Mouse (Mus musculus) G1E (cell line): ENCODE results near the gene Cnn3. TPM values are rescaled to one million over a fixed set of nuclear protein-coding genes. Genes with fewer than 3 reads are reported as not detected.

Experiments
- ATAC-seq: 2 replicates; pipeline ENCODE4 v1.8.0; 2016; ENCODE audit warnings: mild to moderate bottlenecking; ENCODE audit not compliant: insufficient number of reproducible peaks, poor library complexity, low FRiP score, severe bottlenecking; ENCODE audit errors: extremely low read depth
- DNase-seq: peaks from one replicate; pipeline ENCODE4 v3.0.0; 2012; ENCODE audit warnings: low spot score
- H3K27me3 ChIP-seq: 2 replicates; pipeline ENCODE4 v1.6.1; 2012; ENCODE audit warnings: mild to moderate bottlenecking, low read length, inconsistent platforms; ENCODE audit not compliant: insufficient read depth
- H3K36me3 ChIP-seq: replicated peaks from 2 replicates; pipeline ENCODE3; 2012; ENCODE audit warnings: mild to moderate bottlenecking, inconsistent platforms
- H3K4me1 ChIP-seq: 2 replicates; pipeline ENCODE4 v1.6.1; 2012; ENCODE audit warnings: low read depth, low read length, inconsistent platforms, mixed read lengths; ENCODE audit not compliant: insufficient read depth
- H3K4me3 ChIP-seq: 2 replicates; pipeline ENCODE4 v1.5.1; 2012; ENCODE audit warnings: low read depth, mild to moderate bottlenecking, inconsistent platforms, low read length, moderate library complexity, mixed read lengths
- H3K9me3 ChIP-seq: replicated peaks from 2 replicates; pipeline ENCODE4 v1.6.1; 2012; ENCODE audit warnings: inconsistent platforms
- CTCF ChIP-seq: IDR thresholded peaks from 2 replicates; pipeline ENCODE4 v1.5.1; 2012; ENCODE audit warnings: low read depth, low read length, inconsistent platforms, mixed read lengths
- GATA1 ChIP-seq: IDR thresholded peaks from 2 replicates; pipeline ENCODE4 v1.6.1; 2012; ENCODE audit warnings: borderline replicate concordance, low read length, inconsistent platforms, mixed read lengths
- GATA2 ChIP-seq: IDR thresholded peaks from 2 replicates; pipeline ENCODE4 v1.6.1; 2012; ENCODE audit warnings: low read depth, low read length, inconsistent platforms, borderline replicate concordance
- POLR2AphosphoS5 ChIP-seq: IDR thresholded peaks from 2 replicates; pipeline ENCODE4 v1.6.1; 2012; ENCODE audit warnings: low read depth, low read length, inconsistent platforms; ENCODE audit not compliant: insufficient replicate concordance
- TAL1 ChIP-seq: conservative IDR thresholded peaks from 2 replicates; pipeline ENCODE4 v1.6.1; 2012; ENCODE audit warnings: low read depth, low read length, inconsistent platforms, mixed read lengths
- polyA plus RNA-seq: library from polyadenylated mRNA; stranded (reverse); fragments of >175 nt; gene quantifications from 2 replicates; pipeline ENCODE4 v1.2.3, GENCODE M21; 2012
- total RNA-seq, 2 experiments: library from RNA; stranded (forward) in 1 of 2; stranded (reverse) in 1 of 2; fragments of 200-1000 nt in 1 of 2; fragments of >200 nt in 1 of 2; fragmentation: Nextera tagmentation in 1 of 2; gene quantifications; 2 replicates each; pipeline ENCODE4 v1.2.3; 2014 to 2017

Cnn3 gene
- total and polyA plus RNA-seq, 3 experiments: 0.33 TPM; not detected in 2

- Histone ChIP-seq H3K9me3 (no peaks in the 10 kb centered on the region), H3K4me1 (no peaks in the 10 kb centered on the region), H3K27me3 (peaks cover 3% of the 10 kb centered on the region; the same call in 1 of the 2 replicates), H3K4me3 (no peak overlapping the region), H3K36me3 (no peaks in the 10 kb centered on the region)
- DNase-seq (no peak), ATAC-seq (no peak)
- TF ChIP-seq TAL1 (no peak), POLR2AphosphoS5 (no peak), GATA2 (no peak), CTCF (no peak), GATA1 (no peak)
These were observed 8.7 kb upstream of the Cnn3 start for GRCm38 (mm10) chr3:121417379-121418250.

GRCm38 (mm10) chr3:121418251-121418601, 8.1 kb upstream of the Cnn3 start:
- TF ChIP-seq GATA1: no peak
- TF ChIP-seq POLR2AphosphoS5: no peak
- no peak for TF ChIP-seq TAL1
- TF ChIP-seq CTCF: no peak
- TF ChIP-seq GATA2: no peak
- no peak for ATAC-seq
- no peaks in the 10 kb centered on the region for H3K36me3 ChIP-seq

GRCm38 (mm10) chr3:121418850-121419435, 7.4 kb upstream of the Cnn3 start:
- DNase-seq: no peak

More at GRCm38 (mm10) chr3:121418251-121418601, 8.1 kb upstream of the Cnn3 start:
- H3K27me3 ChIP-seq: peaks cover 3% of the 10 kb centered on the region; the same call in 1 of the 2 replicates
- H3K4me1 ChIP-seq: no peaks in the 10 kb centered on the region
- H3K9me3 ChIP-seq: no peaks in the 10 kb centered on the region
- H3K4me3 ChIP-seq: no peak overlapping the region
- DNase-seq: no peak

GRCm38 (mm10) chr3:121422405-121422804, 3.9 kb upstream of the Cnn3 start:
- H3K9me3 ChIP-seq: peaks cover 16% of the 10 kb centered on the region

More at GRCm38 (mm10) chr3:121418850-121419435, 7.4 kb upstream of the Cnn3 start:
- H3K4me1 ChIP-seq: no peaks in the 10 kb centered on the region
- H3K4me3 ChIP-seq: no peak overlapping the region
- no peak for ATAC-seq
- H3K9me3 ChIP-seq: no peaks in the 10 kb centered on the region
- no peak for TF ChIP-seq GATA1
- TF ChIP-seq TAL1: no peak
- TF ChIP-seq POLR2AphosphoS5: no peak
- TF ChIP-seq CTCF: no peak
- no peak for TF ChIP-seq GATA2
- H3K27me3 ChIP-seq: peaks cover 3% of the 10 kb centered on the region; the same call in 1 of the 2 replicates
- H3K36me3 ChIP-seq: no peaks in the 10 kb centered on the region

GRCm38 (mm10) chr3:121426621-121427519, 573 bp downstream of the Cnn3 start:
- peaks cover 8% of the 10 kb centered on the region; the same call in 1 of the 2 replicates for H3K27me3 ChIP-seq
- TF ChIP-seq POLR2AphosphoS5 (no peak), GATA2 (no peak), TAL1 (no peak), GATA1 (no peak)
- ATAC-seq (no peak), DNase-seq (no peak)
- H3K4me1 ChIP-seq: no peaks in the 10 kb centered on the region
- H3K4me3 ChIP-seq: no peak overlapping the region; the same call in 1 of the 2 replicates
- peaks cover 19% of the 10 kb centered on the region for H3K9me3 ChIP-seq
- H3K36me3 ChIP-seq: no peaks in the 10 kb centered on the region

More at GRCm38 (mm10) chr3:121422405-121422804, 3.9 kb upstream of the Cnn3 start:
- Histone ChIP-seq H3K4me3 (no peak overlapping the region), H3K4me1 (no peaks in the 10 kb centered on the region), H3K27me3 (peaks cover 8% of the 10 kb centered on the region; the same call in 1 of the 2 replicates), H3K36me3 (no peaks in the 10 kb centered on the region)
- TF ChIP-seq CTCF (no peak), POLR2AphosphoS5 (no peak), GATA1 (no peak), GATA2 (no peak), TAL1 (no peak)
- no peak for DNase-seq
- ATAC-seq: no peak
